Mouse (Mus musculus) E14TG2a.4 (cell line): ENCODE results near the gene Ggt6.

ENCODE experiments used
- CTCF ChIP-seq: conservative IDR thresholded peaks from 2 replicates; pipeline ENCODE4 v1.5.1; 2014; ENCODE audit warnings: low read length
- NANOG ChIP-seq: IDR thresholded peaks from 2 replicates; pipeline ENCODE4 v1.6.1; 2014; ENCODE audit warnings: borderline replicate concordance, low read length, mixed read lengths
- POU5F1 ChIP-seq: IDR thresholded peaks from 2 replicates; pipeline ENCODE4 v1.6.1; 2014; ENCODE audit warnings: low read length, borderline replicate concordance

- TF ChIP-seq CTCF (no peak), POU5F1 (no peak), NANOG (no peak)
Observed at GRCm38 (mm10) chr11:72452140-72452665, 16.9 kb downstream of the Ggt6 start.
